Mouse (Mus musculus): ENCODE results near the gene Il11ra1. TPM values are rescaled to one million over a fixed set of nuclear protein-coding genes. Genes with fewer than 3 reads are reported as not detected.

The Il11ra1 gene
- polyA plus RNA-seq, 1 experiment from 2014 or later = 125 TPM

- peaks cover 20% of the 10 kb centered on the region for H3K36me3 ChIP-seq (ENCODE audit: control insufficient read depth, insufficient read depth, low read length)
- H3K9me3 ChIP-seq (ENCODE audit: control insufficient read depth, low read length) = no peaks in the 10 kb centered on the region
- H3K4me3 ChIP-seq (ENCODE audit: low read length) = peak within 1 kb of the TSS; percentile 68
- peak within 1 kb of the TSS; percentile 39 for H3K4me2 ChIP-seq (replicated peaks; ENCODE audit: low read depth, low read length)
- H3K27ac ChIP-seq (ENCODE audit: low read depth, low read length) = no peak within 1 kb of the TSS
- peak within 1 kb of the TSS; percentile 71 for H3K9ac ChIP-seq (ENCODE audit: low read depth, low read length)
- peaks cover 11% of the 10 kb centered on the region for H3K4me1 ChIP-seq (ENCODE audit: control insufficient read depth, insufficient read depth, low read length)
- H3K27me3 ChIP-seq (ENCODE audit: control insufficient read depth, insufficient read depth, low read length) = peaks cover 44% of the 10 kb centered on the region
- under 1% methylated on average over 27 of the region's 27 CpGs for WGBS
- peak; percentile 95 for ATAC-seq (ENCODE audit: low FRiP score, low TSS enrichment)
Measured at GRCm38 (mm10) chr4:41722918-41723351, 23.1 kb downstream of the Il11ra1 start, which contains the start of gene Dctn3. Gene Dctn3, minus strand, starts transcription at chr4:41723170.

- no peaks in the 10 kb centered on the region for H3K36me3 ChIP-seq (ENCODE audit: control insufficient read depth, insufficient read depth, low read length)
- peaks cover 81% of the 10 kb centered on the region for H3K27me3 ChIP-seq (ENCODE audit: control insufficient read depth, insufficient read depth, low read length)
- 14% methylated on average over 20 of the region's 20 CpGs for WGBS
- no peak overlapping the region for H3K4me3 ChIP-seq (ENCODE audit: low read length)
- H3K4me1 ChIP-seq (ENCODE audit: control insufficient read depth, insufficient read depth, low read length) = peaks cover 13% of the 10 kb centered on the region
- no peak overlapping the region for H3K4me2 ChIP-seq (replicated peaks; ENCODE audit: low read depth, low read length)
- ATAC-seq (ENCODE audit: low FRiP score, low TSS enrichment) = no peak
- no peak overlapping the region for H3K9ac ChIP-seq (ENCODE audit: low read depth, low read length)
- no peak overlapping the region for H3K27ac ChIP-seq (ENCODE audit: low read depth, low read length)
- no peaks in the 10 kb centered on the region for H3K9me3 ChIP-seq (ENCODE audit: control insufficient read depth, low read length)
Measured at GRCm38 (mm10) chr4:41726826-41727621, 27.2 kb downstream of the Il11ra1 start.

DNA sequence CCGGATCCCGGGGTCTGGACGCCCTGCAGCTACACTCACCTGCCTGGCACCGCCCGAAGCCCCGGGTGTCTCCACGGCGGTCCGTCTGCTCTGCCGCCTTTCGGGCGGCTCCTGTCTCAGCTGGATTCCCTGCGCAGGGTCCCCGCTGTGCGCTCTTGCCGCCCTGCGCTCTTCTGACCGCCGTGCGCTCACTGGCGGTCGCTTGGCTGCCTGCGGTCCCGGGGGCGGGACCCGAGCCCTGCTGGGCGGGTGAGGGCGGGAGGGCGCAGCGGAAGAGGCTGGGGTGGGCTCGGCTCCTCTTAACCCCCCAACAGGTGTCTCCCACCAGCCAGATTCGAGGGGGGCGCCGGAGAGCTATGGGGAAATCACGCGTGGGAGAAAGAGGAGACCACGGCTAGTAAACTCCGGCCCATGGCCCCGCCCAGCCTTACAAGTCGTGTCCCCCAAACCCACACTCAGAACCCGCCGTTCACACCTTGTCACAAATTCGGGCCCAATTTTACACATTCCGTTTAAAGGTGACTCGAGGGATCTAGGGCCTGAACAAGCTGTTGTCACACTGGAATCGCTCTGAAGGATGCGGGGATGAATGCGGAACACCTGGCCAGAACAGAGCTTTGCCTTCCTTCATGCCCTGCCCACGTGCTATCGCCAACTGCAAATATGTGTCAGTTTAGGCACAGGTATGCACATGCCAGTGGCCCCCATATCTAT lies 31.4 kb downstream of the Il11ra1 start, which contains the start of gene Arid3c:
Arid3c (minus strand) TSS at position 91 of the 714 bp plus-strand sequence.
- Histone ChIP-seq H3K4me2 (replicated peaks; ENCODE audit: low read depth, low read length) (peak within 1 kb of the TSS; percentile 68), H3K9me3 (ENCODE audit: control insufficient read depth, low read length) (no peaks in the 10 kb centered on the region), H3K36me3 (ENCODE audit: control insufficient read depth, insufficient read depth, low read length) (no peaks in the 10 kb centered on the region), H3K4me1 (ENCODE audit: control insufficient read depth, insufficient read depth, low read length) (peaks cover 6% of the 10 kb centered on the region; the same call in 1 of the 2 replicates), H3K27ac (ENCODE audit: low read depth, low read length) (no peak within 1 kb of the TSS), H3K9ac (ENCODE audit: low read depth, low read length) (peak within 1 kb of the TSS; percentile 23; the same call in 1 of the 2 replicates), H3K4me3 (ENCODE audit: low read length) (peak within 1 kb of the TSS; percentile 42), H3K27me3 (ENCODE audit: control insufficient read depth, insufficient read depth, low read length) (peaks cover 65% of the 10 kb centered on the region)
- WGBS = 1% methylated on average over 50 of the region's 50 CpGs
- peak; percentile 58; the same call in 1 of the 2 replicates for ATAC-seq (ENCODE audit: low FRiP score, low TSS enrichment)

GRCm38 (mm10) chr4:41737602-41738255 lies 37.9 kb downstream of the Il11ra1 start:
- H3K9me3 ChIP-seq (ENCODE audit: control insufficient read depth, low read length) = no peaks in the 10 kb centered on the region
- H3K4me2 ChIP-seq (replicated peaks; ENCODE audit: low read depth, low read length) = no peak overlapping the region
- peak; percentile 53 for ATAC-seq (ENCODE audit: low FRiP score, low TSS enrichment)
- peaks cover 11% of the 10 kb centered on the region for H3K36me3 ChIP-seq (ENCODE audit: control insufficient read depth, insufficient read depth, low read length)
- H3K27me3 ChIP-seq (ENCODE audit: control insufficient read depth, insufficient read depth, low read length) = peaks cover 6% of the 10 kb centered on the region; the same call in 1 of the 2 replicates
- no peak overlapping the region for H3K4me3 ChIP-seq (ENCODE audit: low read length)
- 39% methylated on average over 8 of the region's 8 CpGs for WGBS
- H3K9ac ChIP-seq (ENCODE audit: low read depth, low read length) = no peak overlapping the region
- H3K27ac ChIP-seq (ENCODE audit: low read depth, low read length) = no peak overlapping the region
- peaks cover 8% of the 10 kb centered on the region for H3K4me1 ChIP-seq (ENCODE audit: control insufficient read depth, insufficient read depth, low read length)

GRCm38 (mm10) chr4:41738256-41738603 lies 38.4 kb downstream of the Il11ra1 start:
- WGBS = 77% methylated on average over 1 of the region's 1 CpGs

GRCm38 (mm10) chr4:41739260-41739659 lies 39.5 kb downstream of the Il11ra1 start:
- Histone ChIP-seq H3K9me3 (ENCODE audit: control insufficient read depth, low read length) (no peaks in the 10 kb centered on the region), H3K27ac (ENCODE audit: low read depth, low read length) (no peak overlapping the region), H3K27me3 (ENCODE audit: control insufficient read depth, insufficient read depth, low read length) (no peaks in the 10 kb centered on the region), H3K9ac (ENCODE audit: low read depth, low read length) (no peak overlapping the region), H3K4me2 (replicated peaks; ENCODE audit: low read depth, low read length) (no peak overlapping the region), H3K4me3 (ENCODE audit: low read length) (no peak overlapping the region), H3K4me1 (ENCODE audit: control insufficient read depth, insufficient read depth, low read length) (peaks cover 8% of the 10 kb centered on the region), H3K36me3 (ENCODE audit: control insufficient read depth, insufficient read depth, low read length) (peaks cover 11% of the 10 kb centered on the region)
- no peak for ATAC-seq (ENCODE audit: low FRiP score, low TSS enrichment)
- WGBS = 94% methylated on average over 13 of the region's 13 CpGs

More at GRCm38 (mm10) chr4:41738256-41738603, 38.4 kb downstream of the Il11ra1 start:
- Histone ChIP-seq H3K9ac (ENCODE audit: low read depth, low read length) (no peak overlapping the region), H3K4me2 (replicated peaks; ENCODE audit: low read depth, low read length) (no peak overlapping the region), H3K9me3 (ENCODE audit: control insufficient read depth, low read length) (no peaks in the 10 kb centered on the region), H3K4me1 (ENCODE audit: control insufficient read depth, insufficient read depth, low read length) (peaks cover 8% of the 10 kb centered on the region), H3K27me3 (ENCODE audit: control insufficient read depth, insufficient read depth, low read length) (0 out of 2 replicates have a peak, but pooled peaks cover 2% of the 10 kb centered on the region), H3K4me3 (ENCODE audit: low read length) (no peak overlapping the region), H3K27ac (ENCODE audit: low read depth, low read length) (no peak overlapping the region), H3K36me3 (ENCODE audit: control insufficient read depth, insufficient read depth, low read length) (peaks cover 11% of the 10 kb centered on the region)
- ATAC-seq (ENCODE audit: low FRiP score, low TSS enrichment) = no peak

DNA sequence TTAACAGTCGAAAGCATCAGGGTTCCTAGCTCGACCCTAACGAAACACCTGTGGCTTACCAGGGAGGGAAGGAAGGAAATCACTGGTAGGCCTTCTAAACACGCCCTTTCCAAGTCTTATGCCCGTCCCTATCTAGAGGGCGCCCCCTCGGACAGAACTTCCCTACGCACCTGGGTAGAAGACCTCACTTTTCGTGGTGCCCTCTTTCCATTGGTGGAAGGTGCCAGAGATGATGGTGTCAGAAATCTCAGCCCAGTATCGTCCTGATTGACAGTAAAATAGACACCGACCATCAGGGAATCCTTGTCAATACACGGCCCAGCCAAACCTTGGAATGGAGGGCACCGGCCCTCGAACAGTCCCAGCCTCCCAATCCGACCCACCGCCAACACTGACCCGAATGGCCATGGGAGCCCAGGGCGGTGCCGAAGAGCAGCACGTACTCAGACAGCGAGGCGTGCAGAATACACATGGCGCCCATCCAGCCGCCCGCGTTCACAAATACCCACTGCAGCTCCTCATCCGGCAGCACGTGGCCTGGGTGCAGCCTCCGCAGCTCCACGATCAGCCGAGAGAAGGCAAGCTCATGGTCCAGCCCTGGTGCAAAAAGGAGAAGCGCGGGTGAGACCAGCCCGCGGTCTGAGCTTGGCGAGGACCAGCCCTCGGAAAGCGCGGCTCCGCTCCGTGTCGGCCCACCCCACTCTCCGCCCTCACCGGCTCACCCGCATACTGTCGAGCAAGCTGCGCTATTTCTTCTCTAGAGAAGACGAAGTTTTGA lies 40.8 kb downstream of the Il11ra1 start:
- Histone ChIP-seq H3K27ac (ENCODE audit: low read depth, low read length) (peak overlapping the region; percentile 51), H3K36me3 (ENCODE audit: control insufficient read depth, insufficient read depth, low read length) (peaks cover 11% of the 10 kb centered on the region), H3K4me3 (ENCODE audit: low read length) (peak overlapping the region; percentile 70), H3K9ac (ENCODE audit: low read depth, low read length) (peak overlapping the region; percentile 78), H3K4me2 (replicated peaks; ENCODE audit: low read depth, low read length) (peak overlapping the region; percentile 61), H3K9me3 (ENCODE audit: control insufficient read depth, low read length) (no peaks in the 10 kb centered on the region), H3K4me1 (ENCODE audit: control insufficient read depth, insufficient read depth, low read length) (peaks cover 8% of the 10 kb centered on the region), H3K27me3 (ENCODE audit: control insufficient read depth, insufficient read depth, low read length) (no peaks in the 10 kb centered on the region)
- ATAC-seq (ENCODE audit: low FRiP score, low TSS enrichment) = peak; percentile 81
- WGBS = under 1% methylated on average over 48 of the region's 48 CpGs

DNA sequence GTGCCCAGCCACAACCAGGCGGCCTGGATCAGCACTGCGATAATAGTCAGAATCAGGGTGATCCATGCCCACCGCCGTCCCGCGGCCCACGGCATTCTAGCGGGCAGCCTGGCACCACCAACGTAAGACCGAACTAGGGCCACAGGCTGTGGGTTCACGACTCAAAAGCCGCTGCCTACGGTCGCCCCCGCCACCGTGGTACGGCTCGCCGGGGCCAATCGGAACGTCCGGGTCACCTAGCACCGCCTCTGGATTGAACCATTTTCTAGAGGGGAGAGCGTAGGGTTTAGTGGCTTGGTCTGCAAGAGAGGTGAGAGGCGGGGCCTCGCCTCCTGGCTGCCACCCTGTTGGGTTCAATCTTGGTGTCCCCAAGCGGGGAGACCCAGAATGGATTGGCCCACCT lies 41.4 kb downstream of the Il11ra1 start:
- Histone ChIP-seq H3K27ac (ENCODE audit: low read depth, low read length) (peak overlapping the region; percentile 51), H3K9me3 (ENCODE audit: control insufficient read depth, low read length) (peaks cover 4% of the 10 kb centered on the region; the same call in 1 of the 2 replicates), H3K36me3 (ENCODE audit: control insufficient read depth, insufficient read depth, low read length) (peaks cover 11% of the 10 kb centered on the region), H3K4me3 (ENCODE audit: low read length) (peak overlapping the region; percentile 70), H3K27me3 (ENCODE audit: control insufficient read depth, insufficient read depth, low read length) (no peaks in the 10 kb centered on the region), H3K4me2 (replicated peaks; ENCODE audit: low read depth, low read length) (peak overlapping the region; percentile 61), H3K4me1 (ENCODE audit: control insufficient read depth, insufficient read depth, low read length) (peaks cover 8% of the 10 kb centered on the region), H3K9ac (ENCODE audit: low read depth, low read length) (peak overlapping the region; percentile 78)
- WGBS = under 1% methylated on average over 27 of the region's 27 CpGs
- peak; percentile 95 for ATAC-seq (ENCODE audit: low FRiP score, low TSS enrichment)
